Mouse (Mus musculus): ENCODE results near the gene Wwox.

The Wwox gene

GRCm38 (mm10) chr8:114751376-114752135 lies 312.1 kb downstream of the Wwox start:
- no peak for DNase-seq

- DNase-seq: no peak
Observed at GRCm38 (mm10) chr8:114759621-114760020, 320.2 kb downstream of the Wwox start.

GRCm38 (mm10) chr8:114768536-114768935 lies 329.1 kb downstream of the Wwox start:
- DNase-seq: no peak

GRCm38 (mm10) chr8:114770856-114771776 lies 331.7 kb downstream of the Wwox start:
- DNase-seq: peak; percentile 87 to 89

GRCm38 (mm10) chr8:114772276-114772849 lies 332.9 kb downstream of the Wwox start:
- no peak for DNase-seq

GRCm38 (mm10) chr8:114773461-114774414 lies 334.3 kb downstream of the Wwox start:
- DNase-seq: peak; percentile 81 to 86

GRCm38 (mm10) chr8:114774415-114774775 lies 334.9 kb downstream of the Wwox start:
- DNase-seq: no peak

GRCm38 (mm10) chr8:114775543-114775942 lies 336.1 kb downstream of the Wwox start:
- peak; percentile 27 to 33 for DNase-seq

- DNase-seq: no peak
Observed at GRCm38 (mm10) chr8:114776696-114777095, 337.2 kb downstream of the Wwox start.

GRCm38 (mm10) chr8:114777271-114777980 lies 338.0 kb downstream of the Wwox start:
- DNase-seq: peak; percentile 17 to 58

GRCm38 (mm10) chr8:114779002-114779401 lies 339.5 kb downstream of the Wwox start:
- DNase-seq: no peak

- no peak for DNase-seq
Observed at GRCm38 (mm10) chr8:114783321-114783720, 343.9 kb downstream of the Wwox start.

- DNase-seq: no peak
Observed at GRCm38 (mm10) chr8:114785834-114786233, 346.4 kb downstream of the Wwox start.

GRCm38 (mm10) chr8:114789616-114790015 lies 350.2 kb downstream of the Wwox start:
- DNase-seq: no peak

- DNase-seq: no peak
Observed at GRCm38 (mm10) chr8:114790754-114791153, 351.3 kb downstream of the Wwox start.

- DNase-seq: peak; percentile 61 to 73
Observed at GRCm38 (mm10) chr8:114793682-114794081, 354.2 kb downstream of the Wwox start.

- DNase-seq: no peak
Observed at GRCm38 (mm10) chr8:114801428-114802134, 362.1 kb downstream of the Wwox start.

GRCm38 (mm10) chr8:114803113-114803512 lies 363.7 kb downstream of the Wwox start:
- no peak for DNase-seq

- DNase-seq: no peak
Observed at GRCm38 (mm10) chr8:114806826-114807420, 367.5 kb downstream of the Wwox start.

- DNase-seq: no peak
Observed at GRCm38 (mm10) chr8:114807676-114808426, 368.4 kb downstream of the Wwox start.
